Mouse (Mus musculus) thymus, adult 2 months (tissue): ENCODE results near the gene Usp32. TPM values are rescaled to one million over a fixed set of nuclear protein-coding genes. Genes with fewer than 3 reads are reported as not detected.

Source experiments
- DNase-seq: peaks from one replicate; pipeline ENCODE4 v3.0.0; 2021
- H3K27ac ChIP-seq: fragments of 200-500 bp; 2 replicates; pipeline ENCODE4 v1.5.1; 2012; ENCODE audit warnings: low read length, control low read depth; ENCODE audit not compliant: control insufficient read depth, insufficient read depth
- H3K27me3 ChIP-seq: fragments of 200-500 bp; 2 replicates; pipeline ENCODE4 v1.6.1; 2012; ENCODE audit warnings: mild to moderate bottlenecking, low read length, moderate library complexity, mixed read lengths; ENCODE audit not compliant: control insufficient read depth, insufficient read depth
- H3K36me3 ChIP-seq: fragments of 200-500 bp; 2 replicates; pipeline ENCODE4 v1.6.1; 2012; ENCODE audit warnings: mild to moderate bottlenecking, low read length, moderate library complexity; ENCODE audit not compliant: control insufficient read depth, insufficient read depth
- H3K4me1 ChIP-seq: fragments of 200-500 bp; replicated peaks from 2 replicates; pipeline ENCODE4 v1.6.1; 2012; ENCODE audit warnings: low read length; ENCODE audit not compliant: control insufficient read depth, insufficient read depth
- H3K4me3 ChIP-seq: fragments of 200-500 bp; 2 replicates; pipeline ENCODE4 v1.5.1; 2012; ENCODE audit warnings: mild to moderate bottlenecking, low read length, control low read depth, moderate library complexity; ENCODE audit not compliant: control insufficient read depth, insufficient read depth
- CTCF ChIP-seq: fragments of 200-500 bp; IDR thresholded peaks from 2 replicates; pipeline ENCODE4 v1.5.1; 2012; ENCODE audit warnings: mild to moderate bottlenecking, control low read depth, low read length, moderate library complexity, borderline replicate concordance; ENCODE audit not compliant: control insufficient read depth, poor library complexity, insufficient read depth; ENCODE audit errors: extremely low read depth
- POLR2A ChIP-seq: fragments of 200-500 bp; IDR thresholded peaks from 2 replicates; pipeline ENCODE4 v1.6.1; 2012; ENCODE audit warnings: mild to moderate bottlenecking, low read length, control low read depth, moderate library complexity; ENCODE audit not compliant: control insufficient read depth, poor library complexity, insufficient read depth; ENCODE audit errors: extremely low read depth
- WGBS: fragments of 180-500 bp; shearing (Covaris S2); methylation state at CpG from one replicate; pipeline ENCODE4 v1.1.7; 2018; 5-methylcytosine and 5-hydroxymethylcytosine counted together
- polyA plus RNA-seq: library from polyadenylated mRNA; depleted of rRNA; stranded (reverse); fragments of >200 nt; gene quantifications from 2 replicates; pipeline ENCODE4 v1.2.3, GENCODE M21; 2012

Gene Usp32
- polyA plus RNA-seq, 1 experiment = 4.0 TPM

GRCm38 (mm10) chr11:84962536-84962935, 177.4 kb downstream of the Usp32 start:
- 95% methylated on average over 4 of the region's 4 CpGs for WGBS
- H3K4me3 ChIP-seq = no peak overlapping the region
- peaks cover 16% of the 10 kb centered on the region for H3K27me3 ChIP-seq
- no peak for DNase-seq
- TF ChIP-seq CTCF (no peak), POLR2A (no peak)
- H3K36me3 ChIP-seq = no peaks in the 10 kb centered on the region
- H3K4me1 ChIP-seq = no peaks in the 10 kb centered on the region
- H3K27ac ChIP-seq = no peak overlapping the region

DNA sequence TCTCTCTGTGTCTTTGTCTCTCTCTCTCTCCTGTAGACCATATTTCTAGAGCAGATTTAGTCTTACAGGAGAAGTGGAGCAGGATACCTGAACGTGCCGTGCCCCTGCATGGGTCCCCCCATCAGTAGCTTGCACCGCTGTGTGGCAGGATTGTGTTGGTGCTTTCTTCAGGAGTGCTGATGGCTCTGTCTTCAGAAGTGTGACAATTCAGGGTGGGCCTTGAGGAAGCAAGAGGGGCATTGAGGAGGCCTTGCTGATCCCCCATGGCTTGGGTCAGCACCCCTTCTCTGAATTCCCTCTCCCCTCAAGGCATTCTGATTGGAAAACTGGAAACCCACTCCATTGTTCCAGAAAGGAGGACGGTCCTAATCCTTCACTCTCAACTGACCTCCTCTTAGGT, 178.4 kb downstream of the Usp32 start:
- no peaks in the 10 kb centered on the region for H3K4me1 ChIP-seq
- no peaks in the 10 kb centered on the region for H3K36me3 ChIP-seq
- no peak overlapping the region for H3K4me3 ChIP-seq
- DNase-seq = no peak
- TF ChIP-seq CTCF = no peak
- whole genome bisulfite sequencing = 91% methylated on average over 4 of the region's 4 CpGs
- H3K27me3 ChIP-seq = peaks cover 18% of the 10 kb centered on the region
- no peak overlapping the region for H3K27ac ChIP-seq

GRCm38 (mm10) chr11:84960780-84961179, 179.2 kb downstream of the Usp32 start:
- no peak overlapping the region for H3K4me3 ChIP-seq
- H3K36me3 ChIP-seq = no peaks in the 10 kb centered on the region
- no peak for TF ChIP-seq POLR2A
- TF ChIP-seq CTCF = no peak
- H3K27ac ChIP-seq = no peak overlapping the region
- H3K4me1 ChIP-seq = no peaks in the 10 kb centered on the region
- WGBS = 67% methylated on average over 6 of the region's 6 CpGs
- DNase-seq = no peak
- peaks cover 18% of the 10 kb centered on the region for H3K27me3 ChIP-seq

DNA sequence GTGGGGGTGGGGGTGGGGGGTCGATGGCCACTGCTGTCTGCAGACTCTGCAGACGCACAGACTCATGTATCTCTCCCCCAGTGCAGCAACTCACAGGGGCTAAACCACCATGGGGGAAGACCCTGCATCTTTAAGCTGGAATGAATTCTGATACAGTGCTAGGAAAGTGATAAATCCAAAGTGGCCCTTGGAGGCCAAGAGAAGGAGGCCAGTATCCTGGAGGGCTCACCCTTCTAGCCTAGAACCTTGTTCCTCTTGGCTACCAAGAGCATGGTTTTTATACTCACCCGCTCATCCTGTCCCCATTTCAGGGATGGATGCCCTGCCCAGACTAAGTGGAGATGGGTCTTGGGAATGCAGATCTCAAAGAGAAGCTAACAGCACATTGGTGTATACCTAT, 179.7 kb downstream of the Usp32 start:
- H3K36me3 ChIP-seq = no peaks in the 10 kb centered on the region
- no peaks in the 10 kb centered on the region for H3K4me1 ChIP-seq
- no peak overlapping the region for H3K4me3 ChIP-seq
- peaks cover 18% of the 10 kb centered on the region for H3K27me3 ChIP-seq
- no peak overlapping the region for H3K27ac ChIP-seq
- DNase-seq = no peak
- TF ChIP-seq POLR2A = no peak
- no peak for TF ChIP-seq CTCF
- 53% methylated on average over 3 of the region's 3 CpGs for WGBS

DNA sequence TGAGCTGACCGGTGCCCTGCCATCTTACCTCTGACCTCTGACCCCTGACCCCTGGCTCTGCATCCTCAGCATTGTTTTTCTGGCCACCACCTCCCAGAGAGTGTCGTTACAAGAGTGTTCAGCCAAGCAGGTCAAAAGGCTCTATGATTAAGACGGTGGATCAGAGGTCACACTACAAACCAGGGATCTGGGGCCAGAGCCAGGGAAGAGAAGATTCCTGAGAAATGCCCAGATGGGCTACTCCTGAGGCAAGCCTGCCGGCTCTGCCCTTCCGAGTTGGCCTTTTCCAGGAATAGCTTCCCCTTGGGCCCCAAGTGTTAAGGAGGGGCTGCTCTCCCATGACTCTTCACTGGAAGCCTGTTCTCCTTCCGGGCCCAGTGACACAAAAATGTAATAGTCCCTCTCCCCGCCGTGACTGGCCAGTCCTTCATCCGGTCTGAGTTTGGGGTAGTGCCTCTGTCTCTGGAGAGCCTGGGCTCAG, 180.2 kb downstream of the Usp32 start:
- Histone ChIP-seq H3K4me3 (no peak overlapping the region), H3K27me3 (peaks cover 18% of the 10 kb centered on the region), H3K4me1 (no peaks in the 10 kb centered on the region), H3K27ac (no peak overlapping the region), H3K36me3 (no peaks in the 10 kb centered on the region)
- no peak for DNase-seq
- WGBS = 12% methylated on average over 9 of the region's 9 CpGs
- no peak for TF ChIP-seq POLR2A
- no peak for TF ChIP-seq CTCF

DNA sequence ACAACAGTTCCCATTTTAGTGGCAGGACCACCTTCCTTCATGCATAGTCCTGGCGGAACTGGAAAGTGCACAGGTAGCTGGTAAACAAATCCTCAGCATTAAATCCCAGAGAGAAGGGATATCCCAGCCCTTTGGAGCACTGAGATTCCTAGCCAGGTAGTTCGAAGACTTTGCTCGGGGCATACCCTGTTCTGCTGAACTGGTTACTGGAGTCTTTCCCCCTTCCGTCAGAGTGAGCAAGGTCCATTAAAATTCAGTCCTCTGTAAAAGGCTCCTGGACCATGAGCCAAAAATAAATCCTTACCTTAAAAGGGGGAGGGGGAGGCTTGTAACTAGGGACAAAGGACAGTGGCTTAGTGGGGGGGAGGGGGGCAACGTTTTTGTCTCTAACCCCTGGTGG, 180.8 kb downstream of the Usp32 start:
- H3K4me3 ChIP-seq = no peak overlapping the region
- no peaks in the 10 kb centered on the region for H3K36me3 ChIP-seq
- WGBS = 57% methylated on average over 5 of the region's 5 CpGs
- TF ChIP-seq POLR2A (no peak), CTCF (no peak)
- no peak for DNase-seq
- H3K4me1 ChIP-seq = no peaks in the 10 kb centered on the region
- no peak overlapping the region for H3K27ac ChIP-seq
- peaks cover 18% of the 10 kb centered on the region for H3K27me3 ChIP-seq

GRCm38 (mm10) chr11:84958271-84958630, 181.7 kb downstream of the Usp32 start:
- H3K36me3 ChIP-seq = no peaks in the 10 kb centered on the region
- DNase-seq = no peak
- H3K27me3 ChIP-seq = peaks cover 18% of the 10 kb centered on the region
- no peak for TF ChIP-seq POLR2A
- no peak for TF ChIP-seq CTCF
- H3K4me1 ChIP-seq = no peaks in the 10 kb centered on the region
- H3K4me3 ChIP-seq = no peak overlapping the region
- WGBS = 13% methylated on average over 11 of the region's 11 CpGs
- H3K27ac ChIP-seq = no peak overlapping the region
